Mouse (Mus musculus) E14TG2a.4 (cell line): ENCODE measurements around the gene Ly75.

Source experiments
- H3K27me3 ChIP-seq: 2 replicates; pipeline ENCODE4 v1.6.1; 2014; ENCODE audit warnings: low read length, control low read depth; ENCODE audit not compliant: insufficient read depth
- H3K36me3 ChIP-seq: 2 replicates; pipeline ENCODE4 v1.6.1; 2014; ENCODE audit warnings: low read length, control low read depth; ENCODE audit not compliant: insufficient read depth
- H3K4me1 ChIP-seq: replicated peaks from 2 replicates; pipeline ENCODE4 v1.6.1; 2014; ENCODE audit warnings: low read depth, low read length, control low read depth
- H3K4me3 ChIP-seq: replicated peaks from 2 replicates; pipeline ENCODE4 v1.5.1; 2014; ENCODE audit warnings: mild to moderate bottlenecking, low read length
- H3K9me3 ChIP-seq: 2 replicates; pipeline ENCODE4 v1.6.1; 2014; ENCODE audit warnings: low read length, control low read depth
- CTCF ChIP-seq: conservative IDR thresholded peaks from 2 replicates; pipeline ENCODE4 v1.5.1; 2014; ENCODE audit warnings: low read length
- NANOG ChIP-seq: IDR thresholded peaks from 2 replicates; pipeline ENCODE4 v1.6.1; 2014; ENCODE audit warnings: borderline replicate concordance, low read length, mixed read lengths
- POU5F1 ChIP-seq: IDR thresholded peaks from 2 replicates; pipeline ENCODE4 v1.6.1; 2014; ENCODE audit warnings: low read length, borderline replicate concordance

Ly75 gene

GRCm38 (mm10) chr2:60351781-60352180 lies 31.3 kb downstream of the Ly75 start:
- H3K9me3 ChIP-seq = no peaks in the 10 kb centered on the region
- H3K27me3 ChIP-seq = no peaks in the 10 kb centered on the region
- peaks cover 84% of the 10 kb centered on the region for H3K36me3 ChIP-seq
- H3K4me3 ChIP-seq = no peak overlapping the region
- H3K4me1 ChIP-seq = peaks cover 20% of the 10 kb centered on the region
- TF ChIP-seq POU5F1 (no peak), NANOG (no peak), CTCF (no peak)

GRCm38 (mm10) chr2:60347875-60348274 lies 35.2 kb downstream of the Ly75 start:
- TF ChIP-seq POU5F1 = no peak
- TF ChIP-seq CTCF = no peak
- no peak for TF ChIP-seq NANOG
- Histone ChIP-seq H3K4me3 (no peak overlapping the region), H3K9me3 (no peaks in the 10 kb centered on the region), H3K36me3 (peaks cover 70% of the 10 kb centered on the region), H3K27me3 (no peaks in the 10 kb centered on the region), H3K4me1 (peaks cover 11% of the 10 kb centered on the region)

GRCm38 (mm10) chr2:60346531-60346930 lies 36.6 kb downstream of the Ly75 start:
- no peak for TF ChIP-seq POU5F1
- TF ChIP-seq CTCF = no peak
- no peak for TF ChIP-seq NANOG
- Histone ChIP-seq H3K27me3 (no peaks in the 10 kb centered on the region), H3K4me3 (no peak overlapping the region), H3K4me1 (peaks cover 11% of the 10 kb centered on the region), H3K36me3 (peaks cover 63% of the 10 kb centered on the region), H3K9me3 (no peaks in the 10 kb centered on the region)

DNA sequence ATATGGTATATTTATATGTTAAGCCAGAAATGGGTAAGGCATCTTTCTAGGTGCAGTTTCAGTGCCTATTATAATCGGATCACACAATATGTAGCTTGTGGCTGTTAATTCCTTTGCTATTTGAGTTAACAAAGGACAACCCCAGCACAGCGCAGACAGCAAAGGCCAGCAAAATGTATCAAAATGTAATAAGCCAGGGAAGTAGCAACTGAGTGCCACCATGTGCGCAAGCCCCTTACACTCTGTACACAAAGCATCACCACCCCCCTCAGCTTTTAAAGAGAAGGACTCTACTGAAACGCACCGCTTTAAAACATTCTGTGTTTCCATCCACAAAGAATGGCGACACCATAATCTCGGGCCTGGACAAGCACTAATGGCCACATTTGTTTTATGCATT lies 37.4 kb downstream of the Ly75 start:
- no peaks in the 10 kb centered on the region for H3K27me3 ChIP-seq
- H3K4me1 ChIP-seq = peaks cover 11% of the 10 kb centered on the region
- H3K4me3 ChIP-seq = no peak overlapping the region
- TF ChIP-seq CTCF (no peak), POU5F1 (no peak), NANOG (no peak)
- H3K9me3 ChIP-seq = no peaks in the 10 kb centered on the region
- peaks cover 61% of the 10 kb centered on the region for H3K36me3 ChIP-seq

DNA sequence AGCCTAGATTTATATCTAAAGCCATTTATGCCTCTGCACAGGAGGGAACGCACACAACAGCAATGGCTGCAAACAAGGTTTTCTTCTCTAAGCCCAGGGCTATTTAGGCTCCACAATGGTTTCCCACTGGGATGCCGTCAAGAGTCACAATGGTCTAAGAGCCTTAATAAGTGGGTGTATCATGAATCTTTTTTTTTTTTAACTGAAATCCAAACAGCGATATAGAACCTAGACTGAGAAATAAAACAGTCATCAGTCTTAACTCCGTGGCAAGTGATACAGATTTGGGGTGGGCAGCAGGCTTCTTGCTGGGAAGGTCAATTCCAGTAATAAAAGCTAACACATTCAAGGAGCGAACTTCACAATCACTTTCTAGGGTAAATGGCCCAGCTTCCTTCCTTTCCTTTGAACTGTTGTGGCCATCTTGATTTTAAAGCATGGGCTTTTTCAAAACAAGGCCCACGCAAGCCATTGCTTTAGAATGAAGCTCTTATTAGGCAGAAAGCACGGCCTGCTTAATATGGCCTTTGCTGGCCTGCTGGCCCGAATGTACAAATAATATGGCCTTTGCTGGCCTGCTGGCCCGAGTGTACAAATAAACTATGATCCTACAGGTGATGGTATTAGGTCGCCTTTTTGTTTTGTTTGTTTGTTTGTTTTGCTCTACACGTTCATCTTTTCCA lies 39.4 kb downstream of the Ly75 start:
- no peaks in the 10 kb centered on the region for H3K27me3 ChIP-seq
- H3K9me3 ChIP-seq = no peaks in the 10 kb centered on the region
- H3K36me3 ChIP-seq = peaks cover 57% of the 10 kb centered on the region
- H3K4me3 ChIP-seq = no peak overlapping the region
- TF ChIP-seq CTCF (no peak), NANOG (peak; percentile 85)
- H3K4me1 ChIP-seq = peaks cover 11% of the 10 kb centered on the region

- H3K4me1 ChIP-seq = peaks cover 11% of the 10 kb centered on the region
- H3K27me3 ChIP-seq = no peaks in the 10 kb centered on the region
- no peak for TF ChIP-seq CTCF
- no peaks in the 10 kb centered on the region for H3K9me3 ChIP-seq
- H3K4me3 ChIP-seq = no peak overlapping the region
- H3K36me3 ChIP-seq = peaks cover 55% of the 10 kb centered on the region
These were observed 40.8 kb downstream of the Ly75 start for GRCm38 (mm10) chr2:60342107-60342880.

DNA sequence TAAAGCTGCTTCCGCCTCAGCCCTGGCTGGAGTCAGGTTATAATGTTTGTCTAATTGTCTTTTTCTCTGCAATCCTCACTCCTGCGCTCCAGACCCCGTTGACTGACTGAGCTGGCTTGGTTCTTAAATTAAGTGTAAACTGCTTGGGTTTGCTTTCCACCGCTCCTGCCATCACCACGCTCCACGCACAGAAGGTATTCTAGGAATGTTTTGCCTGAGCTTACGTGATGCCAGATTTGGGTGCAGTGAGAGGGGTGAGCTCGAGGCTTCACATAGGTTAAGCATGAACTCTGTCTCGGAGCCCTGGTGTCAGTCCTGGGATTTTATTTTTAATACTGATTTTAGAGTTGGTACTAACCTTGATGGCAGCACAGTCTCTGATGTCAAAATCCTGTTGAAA lies 45.2 kb downstream of the Ly75 start:
- TF ChIP-seq CTCF (no peak), POU5F1 (no peak), NANOG (no peak)
- Histone ChIP-seq H3K27me3 (no peaks in the 10 kb centered on the region), H3K9me3 (no peaks in the 10 kb centered on the region), H3K4me1 (no peaks in the 10 kb centered on the region), H3K4me3 (no peak overlapping the region), H3K36me3 (peaks cover 74% of the 10 kb centered on the region)

GRCm38 (mm10) chr2:60328641-60329040 lies 54.5 kb downstream of the Ly75 start:
- H3K36me3 ChIP-seq = peaks cover 72% of the 10 kb centered on the region
- H3K4me1 ChIP-seq = no peaks in the 10 kb centered on the region
- H3K4me3 ChIP-seq = no peak overlapping the region
- H3K9me3 ChIP-seq = no peaks in the 10 kb centered on the region
- no peak for TF ChIP-seq NANOG
- no peak for TF ChIP-seq POU5F1
- TF ChIP-seq CTCF = no peak
- no peaks in the 10 kb centered on the region for H3K27me3 ChIP-seq
